Mouse (Mus musculus) CH12.LX (cell line): ENCODE results near the gene Icos. TPM values are rescaled to one million over a fixed set of nuclear protein-coding genes. Genes with fewer than 3 reads are reported as not detected.

ENCODE experiments used
- DNase-seq: peaks from one replicate; pipeline ENCODE4 v3.0.0-alpha.2; 2013; ENCODE audit errors: extremely low read depth
- H3K27ac ChIP-seq: 2 replicates; pipeline ENCODE4 v1.5.1; 2012; ENCODE audit warnings: low read depth, mild to moderate bottlenecking, control low read depth, moderate library complexity; ENCODE audit not compliant: insufficient read depth
- H3K27me3 ChIP-seq: replicated peaks from 2 replicates; pipeline ENCODE3; 2012; ENCODE audit warnings: inconsistent platforms
- H3K36me3 ChIP-seq, 2 experiments: replicated peaks in 1 of 2; 2 replicates each; pipeline versions ENCODE3 to v1.6.1; 2012; ENCODE audit warnings: inconsistent platforms in 1 of 2, low read length in 1 of 2, mild to moderate bottlenecking in 1 of 2, mixed read lengths in 1 of 2, moderate library complexity in 1 of 2; ENCODE audit not compliant: control insufficient read depth in 1 of 2, insufficient read depth in 1 of 2
- H3K4me1 ChIP-seq, 2 experiments: 2 replicates each; pipeline ENCODE4 v1.6.1; 2012; ENCODE audit warnings: inconsistent platforms in 1 of 2, moderate library complexity in 1 of 2; ENCODE audit not compliant: insufficient read depth in 2 of 2, control insufficient read depth in 1 of 2
- H3K4me2 ChIP-seq: 2 replicates; pipeline ENCODE4 v1.6.1; 2012; ENCODE audit warnings: low read depth, mild to moderate bottlenecking, control low read depth; ENCODE audit not compliant: poor library complexity, insufficient read depth, severe bottlenecking
- H3K4me3 ChIP-seq, 3 experiments: fragments of 150-350 bp in 1 of 3; sonication (generic) in 1 of 3; replicated peaks in 1 of 3; 2 replicates each; pipeline versions ENCODE3 to v1.5.1; 2011 to 2012; ENCODE audit warnings: low read depth in 2 of 3, low read length in 2 of 3, mild to moderate bottlenecking in 2 of 3, moderate library complexity in 2 of 3, control low read depth in 1 of 3, improper control_type of control experiment in 1 of 3, inconsistent platforms in 1 of 3, mixed read lengths in 1 of 3; ENCODE audit not compliant: poor library complexity in 1 of 3
- H3K79me2 ChIP-seq: replicated peaks from 2 replicates; pipeline ENCODE4 v1.6.1; 2012; ENCODE audit warnings: mild to moderate bottlenecking, moderate library complexity; ENCODE audit not compliant: control insufficient read depth, poor library complexity, insufficient read depth, severe bottlenecking; ENCODE audit errors: extremely low read depth
- H3K9ac ChIP-seq: 2 replicates; pipeline ENCODE4 v1.6.1; 2012; ENCODE audit warnings: low read depth, mild to moderate bottlenecking, control low read depth, moderate library complexity; ENCODE audit not compliant: insufficient read depth
- H3K9me3 ChIP-seq: replicated peaks from 2 replicates; pipeline ENCODE3; 2012; ENCODE audit warnings: low read length, inconsistent platforms, mixed read lengths
- BHLHE40 ChIP-seq: IDR thresholded peaks from 2 replicates; pipeline ENCODE4 v1.6.1; 2011; ENCODE audit warnings: mild to moderate bottlenecking, low read depth, low read length, improper control_type of control experiment
- CHD2 ChIP-seq: IDR thresholded peaks from 2 replicates; pipeline ENCODE4 v1.6.1; 2011; ENCODE audit warnings: low read length, improper control_type of control experiment
- CTCF ChIP-seq, 2 experiments: IDR thresholded peaks in 1 of 2; conservative IDR thresholded peaks in 1 of 2; 2 replicates each; pipeline ENCODE4 v1.5.1; 2011 to 2012; ENCODE audit warnings: low read depth in 2 of 2, low read length in 2 of 2, improper control_type of control experiment in 1 of 2, inconsistent platforms in 1 of 2, mild to moderate bottlenecking in 1 of 2, moderate library complexity in 1 of 2
- E2F4 ChIP-seq: IDR thresholded peaks from 2 replicates; pipeline ENCODE4 v1.6.1; 2011; ENCODE audit warnings: low read depth, low read length, improper control_type of control experiment; ENCODE audit not compliant: insufficient replicate concordance
- ELF1 ChIP-seq: IDR thresholded peaks from 2 replicates; pipeline ENCODE4 v1.6.1; 2014; ENCODE audit warnings: low read depth, mild to moderate bottlenecking, inconsistent platforms, low read length, improper control_type of control experiment
- EP300 ChIP-seq: IDR thresholded peaks from 2 replicates; pipeline ENCODE4 v1.6.1; 2011; ENCODE audit warnings: low read length, improper control_type of control experiment
- ETS1 ChIP-seq: conservative IDR thresholded peaks from 2 replicates; pipeline ENCODE4 v1.6.1; 2012; ENCODE audit warnings: low read depth, mild to moderate bottlenecking, inconsistent platforms, low read length, improper control_type of control experiment, moderate library complexity
- GABPA ChIP-seq: IDR thresholded peaks from 2 replicates; pipeline ENCODE4 v1.6.1; 2012; ENCODE audit warnings: low read depth, low read length, improper control_type of control experiment, inconsistent platforms; ENCODE audit not compliant: insufficient replicate concordance
- HCFC1 ChIP-seq: IDR thresholded peaks from 2 replicates; pipeline ENCODE4 v1.6.1; 2012; ENCODE audit warnings: low read depth, mild to moderate bottlenecking, inconsistent platforms, low read length, improper control_type of control experiment
- IRF4 ChIP-seq: IDR thresholded peaks from 2 replicates; pipeline ENCODE4 v1.6.1; 2014; ENCODE audit warnings: low read depth, mild to moderate bottlenecking, inconsistent platforms, low read length, improper control_type of control experiment
- JUN ChIP-seq: IDR thresholded peaks from 2 replicates; pipeline ENCODE4 v1.6.1; 2011; ENCODE audit warnings: low read depth, mild to moderate bottlenecking, low read length, improper control_type of control experiment, moderate library complexity; ENCODE audit not compliant: insufficient read depth
- JUND ChIP-seq: conservative IDR thresholded peaks from 2 replicates; pipeline ENCODE4 v1.6.1; 2011; ENCODE audit warnings: low read depth, low read length, improper control_type of control experiment
- KAT2A ChIP-seq: IDR thresholded peaks from 2 replicates; pipeline ENCODE4 v1.6.1; 2012; ENCODE audit warnings: low read length, improper control_type of control experiment, inconsistent platforms; ENCODE audit not compliant: insufficient replicate concordance
- MAFK ChIP-seq: IDR thresholded peaks from 2 replicates; pipeline ENCODE4 v1.6.1; 2011; ENCODE audit warnings: low read length, improper control_type of control experiment; ENCODE audit not compliant: insufficient replicate concordance
- MAX ChIP-seq: IDR thresholded peaks from 2 replicates; pipeline ENCODE4 v1.6.1; 2011; ENCODE audit warnings: low read length, improper control_type of control experiment
- MAZ ChIP-seq: IDR thresholded peaks from 2 replicates; pipeline ENCODE4 v1.6.1; 2012; ENCODE audit warnings: low read depth, mild to moderate bottlenecking, inconsistent platforms, low read length, improper control_type of control experiment, moderate library complexity
- MEF2A ChIP-seq: IDR thresholded peaks from 2 replicates; pipeline ENCODE4 v1.6.1; 2014; ENCODE audit warnings: low read depth, mild to moderate bottlenecking, inconsistent platforms, low read length, improper control_type of control experiment, borderline replicate concordance
- MXI1 ChIP-seq: IDR thresholded peaks from 2 replicates; pipeline ENCODE4 v1.6.1; 2011; ENCODE audit warnings: mild to moderate bottlenecking, low read depth, low read length, improper control_type of control experiment
- MYC ChIP-seq: IDR thresholded peaks from 2 replicates; pipeline ENCODE4 v1.6.1; 2011; ENCODE audit warnings: low read depth, mild to moderate bottlenecking, improper control_type of control experiment, low read length
- NELFE ChIP-seq: IDR thresholded peaks from 2 replicates; pipeline ENCODE4 v1.6.1; 2011; ENCODE audit warnings: low read depth, low read length, improper control_type of control experiment
- NRF1 ChIP-seq: IDR thresholded peaks from 2 replicates; pipeline ENCODE4 v1.6.1; 2014; ENCODE audit warnings: low read depth, mild to moderate bottlenecking, inconsistent platforms, low read length, improper control_type of control experiment, moderate library complexity
- PAX5 ChIP-seq: IDR thresholded peaks from 2 replicates; pipeline ENCODE4 v1.6.1; 2012; ENCODE audit warnings: low read length, inconsistent platforms, mixed read lengths
- POLR2A ChIP-seq: IDR thresholded peaks from 2 replicates; pipeline ENCODE4 v1.6.1; 2011; ENCODE audit warnings: low read depth, mild to moderate bottlenecking, improper control_type of control experiment, low read length
- POLR2AphosphoS2 ChIP-seq: IDR thresholded peaks from 2 replicates; pipeline ENCODE4 v1.6.1; 2011; ENCODE audit warnings: low read depth, low read length, improper control_type of control experiment
- RAD21 ChIP-seq: IDR thresholded peaks from 2 replicates; pipeline ENCODE4 v1.6.1; 2011; ENCODE audit warnings: low read depth, mild to moderate bottlenecking, low read length, improper control_type of control experiment, moderate library complexity
- RCOR1 ChIP-seq: conservative IDR thresholded peaks from 2 replicates; pipeline ENCODE4 v1.6.1; 2012; ENCODE audit warnings: low read depth, mild to moderate bottlenecking, inconsistent platforms, low read length, improper control_type of control experiment
- SMC3 ChIP-seq: IDR thresholded peaks from 2 replicates; pipeline ENCODE4 v1.6.1; 2011; ENCODE audit warnings: low read depth, low read length, improper control_type of control experiment
- TCF12 ChIP-seq: IDR thresholded peaks from 2 replicates; pipeline ENCODE4 v1.6.1; 2014; ENCODE audit warnings: low read depth, mild to moderate bottlenecking, inconsistent platforms, low read length, improper control_type of control experiment
- UBTF ChIP-seq: IDR thresholded peaks from 2 replicates; pipeline ENCODE4 v1.6.1; 2012; ENCODE audit warnings: low read depth, mild to moderate bottlenecking, inconsistent platforms, low read length, improper control_type of control experiment, moderate library complexity
- USF2 ChIP-seq: conservative IDR thresholded peaks from 2 replicates; pipeline ENCODE4 v1.6.1; 2011; ENCODE audit warnings: low read depth, low read length, improper control_type of control experiment
- ZC3H11A ChIP-seq: IDR thresholded peaks from 2 replicates; pipeline ENCODE4 v1.6.1; 2012; ENCODE audit warnings: low read depth, mild to moderate bottlenecking, inconsistent platforms, low read length, improper control_type of control experiment
- ZMIZ1 ChIP-seq: IDR thresholded peaks from 2 replicates; pipeline ENCODE4 v1.6.1; 2012; ENCODE audit warnings: low read depth, mild to moderate bottlenecking, inconsistent platforms, low read length, improper control_type of control experiment
- ZNF384 ChIP-seq: IDR thresholded peaks from 2 replicates; pipeline ENCODE4 v1.6.1; 2012; ENCODE audit warnings: low read depth, low read length, improper control_type of control experiment, inconsistent platforms
- dilution Hi-C: fragments of 300-500 bp; cut with MboI; formaldehyde crosslinking; loops from 2 replicates; pipeline ENCODE4 v1.14.3; 2020; ENCODE audit warnings: low sequenced_read_pairs; ENCODE audit not compliant: extremely low pct_unique_long_range_greater_than_20kb, extremely low pct_ligation_motif_present
- in situ Hi-C: fragments of 300-500 bp; cut with MboI; formaldehyde crosslinking; loops from 3 replicates; pipeline ENCODE4 v1.14.3; 2019; ENCODE audit warnings: low sequenced_read_pairs, low pct_ligation_motif_present, low pct_unique_long_range_greater_than_20kb, mixed read lengths
- polyA plus RNA-seq: library from polyadenylated mRNA; unstranded; fragments of >175 nt; gene quantifications from 2 replicates; pipeline ENCODE4 v1.2.1, GENCODE M21; 2012; ENCODE audit warnings: low read depth; ENCODE audit not compliant: insufficient read length
- total RNA-seq, 2 experiments: library from RNA; depleted of rRNA; stranded (reverse); fragments of 300-350 nt in 1 of 2; fragments of >200 nt in 1 of 2; gene quantifications; 2 replicates each; pipeline ENCODE4 v1.2.3; 2012 to 2014

Icos gene
- total and polyA plus RNA-seq, 3 experiments: 0.08 TPM; not detected in 2

GRCm38 (mm10) chr1:60940620-60941019 lies 37.1 kb upstream of the Icos start (continued):
- TF ChIP-seq ZMIZ1 (no peak), IRF4 (peak; percentile 89), ETS1 (no peak), MAX (no peak), MXI1 (no peak), BHLHE40 (no peak), JUN (no peak), KAT2A (no peak), CTCF (conservative IDR thresholded peaks at IDR 0.05 in 1 of 2, IDR thresholded peaks at IDR 0.05 in 1 of 2; ENCODE audit: low read depth in 2 of 2, low read length in 2 of 2) (no peak), NELFE (no peak), PAX5 (no peak), RCOR1 (no peak), CHD2 (no peak; the same call in 1 of the 2 replicates), ZNF384 (peak; percentile 3; the same call in 1 of the 2 replicates)

- H3K27me3 ChIP-seq: no peaks in the 10 kb centered on the region
- peak; percentile 68 for DNase-seq
- peak overlapping the region; percentile 99 for H3K27ac ChIP-seq
- in situ Hi-C loops (loop anchor here (5.0 kb wide), 1 partner anchor 74 kb away; no protein-coding TSS in a partner anchor), dilution Hi-C loops (no loop called here)
- peak overlapping the region; percentile 93 for H3K4me2 ChIP-seq
- peaks cover 26 to 84% of the 10 kb centered on the region in 2 experiments for H3K4me1 ChIP-seq
- no peak overlapping the region for H3K4me3 ChIP-seq
- H3K9ac ChIP-seq: peak overlapping the region; percentile 61
- H3K36me3 ChIP-seq: no peaks in the 10 kb centered on the region
- H3K9me3 ChIP-seq: no peaks in the 10 kb centered on the region
- H3K79me2 ChIP-seq: no peaks in the 10 kb centered on the region
- TF ChIP-seq MYC: peak; percentile 7
- 0 out of 2 replicates have a peak, but pooled peaks have one; percentile 18 for TF ChIP-seq BHLHE40
- TF ChIP-seq RAD21: no peak
- TF ChIP-seq HCFC1: peak; percentile 15; the same call in 1 of the 2 replicates
- TF ChIP-seq GABPA: no peak
- no peak for TF ChIP-seq POLR2A
- TF ChIP-seq E2F4: no peak
- no peak for TF ChIP-seq ELF1
- TF ChIP-seq MAFK: peak; percentile 99
- no peak for TF ChIP-seq USF2
- no peak for TF ChIP-seq TCF12
- TF ChIP-seq UBTF: no peak
- TF ChIP-seq MEF2A: peak; percentile 24; the same call in 1 of the 2 replicates
- no peak for TF ChIP-seq SMC3
- peak; percentile 29; the same call in 1 of the 2 replicates for TF ChIP-seq JUND
- TF ChIP-seq RCOR1: peak; percentile 76
- no peak; the same call in none of the 2 replicates for TF ChIP-seq ETS1
- no peak for TF ChIP-seq KAT2A
- no peak for TF ChIP-seq MXI1
- TF ChIP-seq ZMIZ1: no peak
- peak; percentile 96 for TF ChIP-seq IRF4
- no peak for TF ChIP-seq CTCF (conservative IDR thresholded peaks at IDR 0.05 in 1 of 2, IDR thresholded peaks at IDR 0.05 in 1 of 2; ENCODE audit: low read depth in 2 of 2, low read length in 2 of 2)
- TF ChIP-seq NRF1: no peak
- no peak for TF ChIP-seq POLR2AphosphoS2
- TF ChIP-seq ZC3H11A: no peak
- peak; percentile 95 for TF ChIP-seq EP300
- TF ChIP-seq MAZ: peak; percentile 60; the same call in 1 of the 2 replicates
- TF ChIP-seq NELFE: no peak
- TF ChIP-seq MAX: no peak
- TF ChIP-seq CHD2: no peak; the same call in 1 of the 2 replicates
Observed at GRCm38 (mm10) chr1:60941056-60942048, 36.4 kb upstream of the Icos start.
